Mouse (Mus musculus): ENCODE data around the gene Htra3. TPM values are rescaled to one million over a fixed set of nuclear protein-coding genes. Genes with fewer than 3 reads are reported as not detected.

Htra3 gene
- polyA plus RNA-seq, 1 experiment from 2014 or later = 29.2 TPM

DNA sequence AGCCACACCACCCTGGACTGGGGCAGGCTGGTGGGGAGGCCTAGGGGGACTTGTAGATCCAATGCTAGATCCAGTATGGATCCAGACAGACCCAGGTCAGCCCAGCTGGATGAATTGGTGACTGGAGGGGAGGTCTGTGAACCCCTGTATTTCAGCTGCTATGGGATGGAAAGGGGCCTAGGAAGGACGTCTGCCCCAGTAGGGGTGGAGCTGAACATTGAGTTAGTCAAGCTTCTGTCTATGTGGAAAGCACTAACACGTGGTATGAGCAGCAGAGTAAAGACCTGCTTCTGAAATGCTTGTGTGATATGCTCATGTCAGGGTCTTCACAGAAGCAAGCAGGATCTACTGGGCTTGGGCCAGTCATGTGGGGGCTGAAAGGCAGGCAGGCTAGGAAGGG is 31.4 kb downstream of the Htra3 start:
- H3K27ac ChIP-seq = peak overlapping the region; percentile 42
- WGBS = 30% methylated on average over 2 of the region's 2 CpGs
- H3K4me3 ChIP-seq = no peak overlapping the region
- no peaks in the 10 kb centered on the region for H3K36me3 ChIP-seq
- ATAC-seq (ENCODE audit: borderline replicate concordance, extremely low read depth, low FRiP score, low TSS enrichment) = peak; percentile 8
- no peak overlapping the region for H3K9ac ChIP-seq
- peaks cover 41% of the 10 kb centered on the region for H3K4me1 ChIP-seq
- no peaks in the 10 kb centered on the region for H3K27me3 ChIP-seq
- H3K4me2 ChIP-seq = no peak overlapping the region
- H3K9me3 ChIP-seq = no peaks in the 10 kb centered on the region

- WGBS = 35% methylated on average over 4 of the region's 4 CpGs
- Histone ChIP-seq H3K36me3 (no peaks in the 10 kb centered on the region), H3K9me3 (no peaks in the 10 kb centered on the region), H3K4me2 (no peak overlapping the region), H3K4me1 (peaks cover 48% of the 10 kb centered on the region), H3K9ac (no peak overlapping the region), H3K4me3 (no peak overlapping the region), H3K27me3 (no peaks in the 10 kb centered on the region), H3K27ac (peak overlapping the region; percentile 65)
- ATAC-seq (ENCODE audit: borderline replicate concordance, extremely low read depth, low FRiP score, low TSS enrichment) = peak; percentile 83
Measured at GRCm38 (mm10) chr5:35647562-35647961, 32.0 kb downstream of the Htra3 start.

DNA sequence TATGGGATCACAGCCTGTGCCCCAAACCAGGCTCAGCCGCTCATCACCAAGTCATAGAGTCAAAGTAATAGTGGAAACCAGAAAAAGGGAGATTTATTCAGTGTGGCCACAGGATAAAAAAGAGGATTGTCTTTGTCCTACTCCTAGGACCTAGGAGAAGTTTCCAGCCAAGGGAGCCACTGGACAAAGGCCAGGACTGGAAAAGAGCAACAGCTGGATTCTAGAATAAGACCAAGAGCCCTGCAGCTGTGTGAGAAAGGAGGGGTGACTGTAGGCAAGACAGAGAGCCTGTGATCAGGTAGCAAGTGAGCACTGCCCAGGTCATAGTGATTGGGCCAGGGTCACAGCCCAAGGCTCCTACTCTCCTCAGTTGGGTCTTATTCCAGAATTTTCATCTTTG is 32.7 kb downstream of the Htra3 start:
- Histone ChIP-seq H3K9me3 (no peaks in the 10 kb centered on the region), H3K9ac (no peak overlapping the region), H3K4me2 (no peak overlapping the region), H3K27me3 (no peaks in the 10 kb centered on the region), H3K4me3 (no peak overlapping the region), H3K27ac (peak overlapping the region; percentile 65), H3K4me1 (peaks cover 54% of the 10 kb centered on the region), H3K36me3 (no peaks in the 10 kb centered on the region)
- 68% methylated on average over 1 of the region's 1 CpGs for WGBS
- ATAC-seq (ENCODE audit: borderline replicate concordance, extremely low read depth, low FRiP score, low TSS enrichment) = peak; percentile 31; the same call in 1 of the 2 replicates

DNA sequence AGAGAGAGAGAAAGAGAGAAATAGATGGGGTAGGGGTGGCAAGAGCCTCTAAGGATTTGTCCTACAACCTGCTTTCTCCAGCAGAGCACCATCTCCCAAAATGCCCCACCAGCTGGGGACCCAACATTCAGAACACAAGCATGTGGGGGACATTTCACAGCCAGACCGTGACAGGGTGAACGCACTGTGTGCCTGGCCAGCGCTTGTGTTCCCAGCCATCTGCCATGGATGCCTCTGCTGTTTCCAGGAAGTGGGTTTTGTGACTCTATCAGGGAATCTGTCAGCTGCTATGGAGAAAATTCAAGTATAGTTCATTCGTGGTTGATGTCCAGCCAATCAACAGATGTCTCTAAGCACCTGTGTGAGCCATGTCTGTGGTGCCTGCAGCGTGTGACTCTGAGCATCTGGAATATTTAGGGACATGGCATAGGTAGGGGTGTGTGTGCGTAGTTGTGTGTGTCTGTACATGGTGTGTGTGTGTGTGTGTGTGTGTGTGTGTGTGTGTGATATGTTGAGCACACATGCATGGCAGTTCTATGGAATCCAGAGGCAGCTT is 33.6 kb downstream of the Htra3 start:
- H3K36me3 ChIP-seq = no peaks in the 10 kb centered on the region
- H3K27ac ChIP-seq = 0 out of 2 replicates have a peak overlapping the region, but pooled peaks have one; percentile 65
- H3K9me3 ChIP-seq = no peaks in the 10 kb centered on the region
- ATAC-seq (ENCODE audit: borderline replicate concordance, extremely low read depth, low FRiP score, low TSS enrichment) = no peak
- no peak overlapping the region for H3K4me3 ChIP-seq
- H3K4me2 ChIP-seq = no peak overlapping the region
- no peak overlapping the region for H3K9ac ChIP-seq
- H3K4me1 ChIP-seq = peaks cover 63% of the 10 kb centered on the region
- no peaks in the 10 kb centered on the region for H3K27me3 ChIP-seq
- 74% methylated on average over 6 of the region's 6 CpGs for WGBS

GRCm38 (mm10) chr5:35644082-35644481 is 35.5 kb downstream of the Htra3 start:
- H3K4me2 ChIP-seq = no peak overlapping the region
- no peaks in the 10 kb centered on the region for H3K36me3 ChIP-seq
- WGBS = 50% methylated on average over 4 of the region's 4 CpGs
- H3K4me3 ChIP-seq = no peak overlapping the region
- H3K27ac ChIP-seq = no peak overlapping the region
- H3K27me3 ChIP-seq = no peaks in the 10 kb centered on the region
- H3K9me3 ChIP-seq = no peaks in the 10 kb centered on the region
- no peak for ATAC-seq (ENCODE audit: borderline replicate concordance, extremely low read depth, low FRiP score, low TSS enrichment)
- H3K4me1 ChIP-seq = peaks cover 64% of the 10 kb centered on the region
- H3K9ac ChIP-seq = no peak overlapping the region

GRCm38 (mm10) chr5:35643401-35644048 is 36.1 kb downstream of the Htra3 start:
- Histone ChIP-seq H3K4me1 (peaks cover 64% of the 10 kb centered on the region), H3K27me3 (no peaks in the 10 kb centered on the region), H3K4me2 (no peak overlapping the region), H3K36me3 (no peaks in the 10 kb centered on the region), H3K4me3 (no peak overlapping the region), H3K9me3 (no peaks in the 10 kb centered on the region), H3K9ac (no peak overlapping the region), H3K27ac (no peak overlapping the region)
- ATAC-seq (ENCODE audit: borderline replicate concordance, extremely low read depth, low FRiP score, low TSS enrichment) = no peak
- 81% methylated on average over 9 of the region's 9 CpGs for WGBS

- Histone ChIP-seq H3K27me3 (no peaks in the 10 kb centered on the region), H3K4me1 (peaks cover 50% of the 10 kb centered on the region), H3K4me3 (no peak overlapping the region), H3K9ac (no peak overlapping the region), H3K36me3 (no peaks in the 10 kb centered on the region), H3K9me3 (no peaks in the 10 kb centered on the region), H3K4me2 (no peak overlapping the region), H3K27ac (peak overlapping the region; percentile 54)
- ATAC-seq (ENCODE audit: borderline replicate concordance, extremely low read depth, low FRiP score, low TSS enrichment) = peak; percentile 86
- WGBS = 30% methylated on average over 10 of the region's 10 CpGs
Measured at GRCm38 (mm10) chr5:35641961-35642584, 37.5 kb downstream of the Htra3 start.

- Histone ChIP-seq H3K27me3 (no peaks in the 10 kb centered on the region), H3K4me3 (no peak overlapping the region), H3K9me3 (no peaks in the 10 kb centered on the region), H3K27ac (no peak overlapping the region), H3K9ac (no peak overlapping the region), H3K36me3 (no peaks in the 10 kb centered on the region), H3K4me2 (no peak overlapping the region), H3K4me1 (peaks cover 1% of the 10 kb centered on the region; the same call in 1 of the 2 replicates)
- no peak for ATAC-seq (ENCODE audit: borderline replicate concordance, extremely low read depth, low FRiP score, low TSS enrichment)
- WGBS = 86% methylated on average over 2 of the region's 2 CpGs
Measured at GRCm38 (mm10) chr5:35636016-35636415, 43.6 kb downstream of the Htra3 start.

GRCm38 (mm10) chr5:35632841-35633240 is 46.7 kb downstream of the Htra3 start:
- Histone ChIP-seq H3K4me1 (peaks cover 9% of the 10 kb centered on the region; the same call in 1 of the 2 replicates), H3K27ac (no peak overlapping the region), H3K9ac (no peak overlapping the region), H3K4me2 (no peak overlapping the region), H3K4me3 (no peak overlapping the region), H3K27me3 (no peaks in the 10 kb centered on the region), H3K9me3 (no peaks in the 10 kb centered on the region), H3K36me3 (no peaks in the 10 kb centered on the region)
- ATAC-seq (ENCODE audit: borderline replicate concordance, extremely low read depth, low FRiP score, low TSS enrichment) = no peak
- WGBS = 73% methylated on average over 6 of the region's 6 CpGs

DNA sequence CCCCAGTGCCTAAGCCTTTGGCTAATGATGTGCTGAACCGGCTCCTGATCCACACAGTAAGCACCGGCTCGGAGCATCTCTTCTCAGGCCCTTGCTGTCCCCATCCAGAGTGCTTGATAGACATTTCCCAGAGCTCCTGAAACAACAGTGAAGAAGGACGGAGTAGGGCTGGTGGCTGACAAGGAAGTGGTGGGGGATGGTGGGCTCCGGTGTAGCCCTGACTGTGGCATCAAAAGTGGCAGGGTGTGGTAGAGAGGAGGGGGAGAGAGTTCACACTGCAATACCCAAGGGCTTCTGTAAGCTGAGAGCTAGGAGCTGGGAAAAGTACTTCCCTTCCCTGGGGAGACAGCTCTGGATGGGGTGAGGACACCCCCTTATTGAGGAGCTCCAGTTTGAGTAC is 47.8 kb downstream of the Htra3 start:
- ATAC-seq (ENCODE audit: borderline replicate concordance, extremely low read depth, low FRiP score, low TSS enrichment) = no peak

DNA sequence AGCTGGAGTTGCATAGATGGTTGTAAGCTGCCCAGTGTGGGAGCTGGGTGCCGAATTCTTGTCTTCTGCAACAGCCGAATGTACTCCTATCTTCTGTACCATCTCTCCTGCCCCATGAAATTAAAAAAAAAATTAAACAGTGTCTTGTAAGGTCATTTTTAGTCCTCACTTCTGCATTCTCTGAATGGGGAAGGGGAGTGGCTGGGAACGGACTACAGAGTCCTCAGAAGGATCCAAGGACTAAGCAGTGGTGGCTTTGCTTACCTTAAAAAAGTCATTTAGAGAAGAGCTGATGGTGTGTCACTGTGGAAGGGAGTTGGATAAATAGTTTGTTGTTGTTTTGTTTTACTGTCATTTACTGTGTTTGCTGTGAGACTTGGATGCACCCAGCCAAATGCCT is 48.4 kb downstream of the Htra3 start:
- Histone ChIP-seq H3K9me3 (no peaks in the 10 kb centered on the region), H3K27me3 (no peaks in the 10 kb centered on the region), H3K27ac (no peak overlapping the region), H3K4me2 (no peak overlapping the region), H3K4me3 (no peak overlapping the region), H3K9ac (no peak overlapping the region), H3K36me3 (no peaks in the 10 kb centered on the region), H3K4me1 (peaks cover 9% of the 10 kb centered on the region; the same call in 1 of the 2 replicates)
- no peak for ATAC-seq (ENCODE audit: borderline replicate concordance, extremely low read depth, low FRiP score, low TSS enrichment)
- 70% methylated on average over 3 of the region's 3 CpGs for WGBS

More for the DNA sequence above, 47.8 kb downstream of the Htra3 start:
- H3K27me3 ChIP-seq = no peaks in the 10 kb centered on the region
- peaks cover 9% of the 10 kb centered on the region; the same call in 1 of the 2 replicates for H3K4me1 ChIP-seq
- no peak overlapping the region for H3K4me3 ChIP-seq
- H3K4me2 ChIP-seq = no peak overlapping the region
- WGBS = 54% methylated on average over 5 of the region's 5 CpGs
- H3K36me3 ChIP-seq = no peaks in the 10 kb centered on the region
- no peak overlapping the region for H3K9ac ChIP-seq
- H3K9me3 ChIP-seq = no peaks in the 10 kb centered on the region
- H3K27ac ChIP-seq = no peak overlapping the region

GRCm38 (mm10) chr5:35630706-35631105 is 48.9 kb downstream of the Htra3 start:
- 41% methylated on average over 1 of the region's 1 CpGs for WGBS
- Histone ChIP-seq H3K27me3 (no peaks in the 10 kb centered on the region), H3K9ac (no peak overlapping the region), H3K4me1 (peaks cover 9% of the 10 kb centered on the region; the same call in 1 of the 2 replicates), H3K9me3 (no peaks in the 10 kb centered on the region), H3K27ac (no peak overlapping the region), H3K4me2 (no peak overlapping the region), H3K4me3 (no peak overlapping the region), H3K36me3 (no peaks in the 10 kb centered on the region)
- ATAC-seq (ENCODE audit: borderline replicate concordance, extremely low read depth, low FRiP score, low TSS enrichment) = no peak

Measured in lung, embryonic 15.5 days (tissue).